Mouse (Mus musculus): Measurements from ENCODE around the gene Mei1. TPM values are rescaled to one million over a fixed set of nuclear protein-coding genes. Genes with fewer than 3 reads are reported as not detected.

Gene Mei1
- not detected for polyA plus RNA-seq (2014; fragmentation: Illumina TruSeq; extraction: RNeasy Lipid Tissue Mini Kit (QIAGEN cat#74804))

GRCm38 (mm10) chr15:82069898-82070297 lies at the start of gene Mei1:
Gene Mei1, plus strand, starts transcription at chr15:82069996.

DNA sequence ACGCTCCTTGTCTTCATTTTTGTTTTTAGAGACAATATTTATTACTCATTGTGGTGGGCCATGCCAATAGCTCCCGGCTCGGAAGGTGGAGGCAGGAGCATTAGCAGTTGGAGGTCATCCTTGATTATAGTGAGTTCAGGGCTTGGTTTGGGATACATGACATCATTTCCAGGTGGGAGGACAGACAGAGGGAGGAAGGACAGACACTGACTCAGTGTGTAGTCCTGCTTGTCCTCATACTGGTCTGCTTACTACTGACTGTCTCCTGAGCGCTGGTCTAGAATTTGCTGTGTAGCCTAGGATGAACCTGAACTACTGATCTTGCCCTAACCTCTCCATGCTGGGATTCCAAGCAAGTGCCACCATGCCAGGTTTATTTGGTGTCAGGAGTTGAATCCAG lies 36.0 kb upstream of the Mei1 start, which contains the start of gene Desi1:
Gene Desi1 (minus strand): TSS at position 101 of the 400 bp plus-strand sequence.

GRCm38 (mm10) chr15:82047080-82047883 lies 22.5 kb upstream of the Mei1 start, which contains the start of gene Snu13:
Gene Snu13, minus strand, starts transcription at chr15:82047598.

DNA sequence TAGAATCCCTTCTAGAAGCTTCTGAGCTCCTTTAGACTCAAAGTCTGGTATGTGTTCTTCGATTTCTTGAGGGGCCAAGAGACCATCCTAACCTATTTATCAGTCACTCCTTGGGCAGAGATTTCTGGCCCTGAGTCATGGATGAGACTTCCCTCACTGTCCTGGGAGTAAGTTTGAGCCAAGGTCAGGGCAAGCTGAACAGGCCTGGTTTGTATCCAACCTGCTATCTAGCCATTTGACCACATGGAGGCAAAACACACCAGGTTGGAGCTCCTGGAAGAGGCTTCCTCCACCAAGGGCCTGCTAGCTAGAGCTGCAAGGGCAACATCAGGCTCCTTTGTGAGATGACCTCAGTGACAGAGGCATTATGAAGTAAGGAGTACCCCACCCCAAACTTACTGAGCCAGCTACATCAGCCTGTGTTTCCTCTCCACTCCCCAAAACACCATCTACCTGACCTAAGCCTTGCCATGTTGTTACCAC lies 11.0 kb upstream of the Mei1 start, which contains the start of gene 4930407I10Rik:
Gene 4930407I10Rik (plus strand): TSS at position 433 of the 483 bp plus-strand sequence.

GRCm38 (mm10) chr15:82127426-82128374 lies 57.9 kb downstream of the Mei1 start, which contains the start of gene Ccdc134:
Gene Ccdc134, plus strand, starts transcription at chr15:82127922.

DNA sequence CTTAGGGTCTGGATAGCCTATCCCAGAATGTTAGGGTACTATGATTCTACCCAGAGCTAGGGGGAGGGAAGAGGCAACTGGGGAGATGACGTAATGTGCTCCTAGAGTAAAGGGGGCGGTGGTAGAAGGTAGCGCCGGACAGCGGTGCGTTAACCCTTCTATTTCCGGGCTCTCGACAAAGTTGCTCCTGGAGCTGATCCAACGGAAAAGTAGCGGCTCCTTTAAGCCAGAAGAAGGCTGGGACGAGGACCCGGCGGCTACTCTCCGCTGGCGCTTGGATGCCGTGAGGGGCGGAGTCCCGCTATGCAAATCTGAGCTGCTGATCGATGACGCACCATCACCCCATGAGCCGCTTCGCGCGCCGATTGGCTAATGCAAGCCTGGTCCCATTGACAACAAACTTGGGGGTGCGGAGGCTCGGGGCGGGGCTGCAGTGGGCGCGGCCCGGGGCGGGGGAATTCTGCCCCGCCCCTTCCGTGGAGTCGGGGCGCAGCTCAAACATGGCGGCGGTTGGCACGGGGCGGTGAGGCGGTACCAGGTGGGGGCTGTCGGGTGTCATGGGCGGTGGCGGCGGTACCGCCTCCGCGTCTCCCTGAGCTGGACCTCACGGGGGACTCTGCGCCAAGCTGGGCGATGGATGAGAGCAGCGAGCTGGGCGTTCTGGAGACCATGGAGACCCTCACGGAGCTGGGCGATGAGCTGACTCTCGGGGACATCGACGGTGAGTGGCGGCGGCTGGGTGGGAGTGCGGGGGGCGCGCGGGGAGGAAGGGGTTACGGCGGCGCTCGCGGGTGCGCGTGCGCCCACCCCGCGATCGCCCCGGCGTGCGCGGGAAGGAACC lies 77.2 kb downstream of the Mei1 start, which contains the start of gene Srebf2:
Gene Srebf2 (plus strand): TSS at position 412 of the 841 bp plus-strand sequence.

Other genes starting within 250 kb of the Mei1 start
- gene Tob2, start 211.2 kb upstream of the Mei1 start, polyA plus RNA-seq (2014; fragmentation: Illumina TruSeq; extraction: RNeasy Lipid Tissue Mini Kit (QIAGEN cat#74804)) = 6.9 TPM
- 20.4 TPM for gene Phf5a, start 198.1 kb upstream of the Mei1 start, polyA plus RNA-seq (2014; fragmentation: Illumina TruSeq; extraction: RNeasy Lipid Tissue Mini Kit (QIAGEN cat#74804))
- gene Aco2, start 197.7 kb upstream of the Mei1 start, polyA plus RNA-seq (2014; fragmentation: Illumina TruSeq; extraction: RNeasy Lipid Tissue Mini Kit (QIAGEN cat#74804)) = 33.5 TPM
- gene Polr3h, start 143.8 kb upstream of the Mei1 start, polyA plus RNA-seq (2014; fragmentation: Illumina TruSeq; extraction: RNeasy Lipid Tissue Mini Kit (QIAGEN cat#74804)) = 1.8 TPM
- 1.2 TPM for gene Csdc2, start 133.2 kb upstream of the Mei1 start, polyA plus RNA-seq (2014; fragmentation: Illumina TruSeq; extraction: RNeasy Lipid Tissue Mini Kit (QIAGEN cat#74804))
- not detected for gene Pmm1, start 109.1 kb upstream of the Mei1 start, polyA plus RNA-seq (2014; fragmentation: Illumina TruSeq; extraction: RNeasy Lipid Tissue Mini Kit (QIAGEN cat#74804))
- not detected for gene 1700029P11Rik, start 89.5 kb upstream of the Mei1 start, polyA plus RNA-seq (2014; fragmentation: Illumina TruSeq; extraction: RNeasy Lipid Tissue Mini Kit (QIAGEN cat#74804))
- gene Xrcc6, start 82.2 kb upstream of the Mei1 start, polyA plus RNA-seq (2014; fragmentation: Illumina TruSeq; extraction: RNeasy Lipid Tissue Mini Kit (QIAGEN cat#74804)) = 146 TPM
- gene Desi1, start 36.1 kb upstream of the Mei1 start, polyA plus RNA-seq (2014; fragmentation: Illumina TruSeq; extraction: RNeasy Lipid Tissue Mini Kit (QIAGEN cat#74804)) = 10.5 TPM
- gene Snu13, start 22.4 kb upstream of the Mei1 start, polyA plus RNA-seq (2014; fragmentation: Illumina TruSeq; extraction: RNeasy Lipid Tissue Mini Kit (QIAGEN cat#74804)) = 600 TPM
- not detected for gene 4930407I10Rik, start 10.8 kb upstream of the Mei1 start, polyA plus RNA-seq (2014; fragmentation: Illumina TruSeq; extraction: RNeasy Lipid Tissue Mini Kit (QIAGEN cat#74804))
- 1.4 TPM for gene Ccdc134, start 57.9 kb downstream of the Mei1 start, polyA plus RNA-seq (2014; fragmentation: Illumina TruSeq; extraction: RNeasy Lipid Tissue Mini Kit (QIAGEN cat#74804))
- 9.6 TPM for gene Srebf2, start 77.2 kb downstream of the Mei1 start, polyA plus RNA-seq (2014; fragmentation: Illumina TruSeq; extraction: RNeasy Lipid Tissue Mini Kit (QIAGEN cat#74804))
- not detected for gene Shisa8, start 142.8 kb downstream of the Mei1 start, polyA plus RNA-seq (2014; fragmentation: Illumina TruSeq; extraction: RNeasy Lipid Tissue Mini Kit (QIAGEN cat#74804))
- gene Tnfrsf13c, start 154.4 kb downstream of the Mei1 start, polyA plus RNA-seq (2014; fragmentation: Illumina TruSeq; extraction: RNeasy Lipid Tissue Mini Kit (QIAGEN cat#74804)) = not detected
- 2.6 TPM for gene Cenpm, start 174.8 kb downstream of the Mei1 start, polyA plus RNA-seq (2014; fragmentation: Illumina TruSeq; extraction: RNeasy Lipid Tissue Mini Kit (QIAGEN cat#74804))
- not detected for gene 1500009C09Rik, start 182.4 kb downstream of the Mei1 start, polyA plus RNA-seq (2014; fragmentation: Illumina TruSeq; extraction: RNeasy Lipid Tissue Mini Kit (QIAGEN cat#74804))
- gene Sept3, start 204.9 kb downstream of the Mei1 start, polyA plus RNA-seq (2014; fragmentation: Illumina TruSeq; extraction: RNeasy Lipid Tissue Mini Kit (QIAGEN cat#74804)) = 0.63 TPM
- not detected for gene Wbp2nl, start 229.0 kb downstream of the Mei1 start, polyA plus RNA-seq (2014; fragmentation: Illumina TruSeq; extraction: RNeasy Lipid Tissue Mini Kit (QIAGEN cat#74804))